Mouse (Mus musculus): ENCODE results near the gene Susd1.
A peak's percentile ranks its signal among the peaks of the same experiment; 100 is the strongest.

Susd1 gene

DNA sequence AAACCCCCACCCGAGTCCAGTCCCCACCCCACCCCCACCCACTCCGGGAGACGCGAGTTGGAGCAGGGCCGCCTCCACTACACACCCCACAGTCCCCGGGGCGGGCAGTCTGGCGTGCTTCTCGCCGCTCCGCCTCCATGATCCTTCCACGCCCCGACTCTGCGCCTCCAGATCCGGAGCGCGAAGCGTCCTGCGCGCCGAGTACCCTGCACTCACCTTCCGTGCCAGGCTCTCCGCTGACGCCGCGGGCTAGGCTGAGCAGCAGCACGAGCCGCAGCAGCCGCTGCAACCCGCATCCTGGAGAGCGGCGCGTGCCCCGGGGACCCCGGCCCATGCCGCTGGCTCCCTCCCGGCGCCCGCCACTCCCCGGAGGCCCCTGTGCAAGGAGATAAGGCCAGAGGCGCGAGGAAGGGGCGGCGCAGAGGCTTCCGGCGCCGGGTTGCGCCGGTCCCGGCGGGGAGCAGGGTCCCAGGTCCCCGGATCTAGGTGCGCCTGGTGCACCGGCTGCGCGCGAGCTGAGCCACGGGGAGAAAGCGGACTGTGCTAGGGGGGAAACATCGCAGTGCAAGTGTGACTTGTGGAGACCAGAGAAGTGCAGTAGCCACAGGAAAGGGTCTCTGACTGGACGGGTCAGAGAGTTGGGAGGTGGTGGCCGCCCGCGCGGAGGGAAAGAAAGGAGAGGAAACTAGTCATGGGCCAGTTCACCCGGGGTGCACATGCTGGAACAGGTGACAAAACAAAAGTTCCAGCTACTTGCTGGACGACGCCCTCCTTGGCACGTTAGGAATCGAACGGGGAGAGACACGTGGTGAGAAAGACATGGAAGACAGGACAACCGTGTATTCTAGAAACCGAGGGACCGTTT lies at the start of gene Susd1:
Gene Susd1, minus strand, starts transcription at position 644 of the 865 bp plus-strand sequence.
- peak; percentile 82 for DNase-seq (ENCODE audit: low read depth, low spot score)

DNA sequence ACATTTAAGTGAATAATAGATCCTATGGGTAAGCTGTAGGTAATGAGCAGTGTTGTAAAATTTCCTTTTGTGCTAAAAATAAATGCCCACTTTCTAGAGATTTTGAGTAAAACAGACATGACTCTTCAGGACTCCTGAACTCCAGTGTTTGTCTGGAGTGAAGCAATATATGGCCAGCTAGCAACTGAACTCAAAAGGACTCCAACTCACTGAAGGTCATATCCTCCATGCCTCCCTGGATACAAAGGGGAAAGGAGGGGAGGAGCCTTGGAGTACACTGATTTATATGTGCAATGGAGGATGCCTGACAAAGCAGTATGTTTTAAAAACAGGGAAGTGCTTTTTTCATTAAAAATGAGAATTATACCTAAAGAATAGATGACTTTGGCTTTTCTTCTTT lies 32.9 kb upstream of the Susd1 start:
- no peak for DNase-seq (ENCODE audit: low read depth, low spot score)

DNA sequence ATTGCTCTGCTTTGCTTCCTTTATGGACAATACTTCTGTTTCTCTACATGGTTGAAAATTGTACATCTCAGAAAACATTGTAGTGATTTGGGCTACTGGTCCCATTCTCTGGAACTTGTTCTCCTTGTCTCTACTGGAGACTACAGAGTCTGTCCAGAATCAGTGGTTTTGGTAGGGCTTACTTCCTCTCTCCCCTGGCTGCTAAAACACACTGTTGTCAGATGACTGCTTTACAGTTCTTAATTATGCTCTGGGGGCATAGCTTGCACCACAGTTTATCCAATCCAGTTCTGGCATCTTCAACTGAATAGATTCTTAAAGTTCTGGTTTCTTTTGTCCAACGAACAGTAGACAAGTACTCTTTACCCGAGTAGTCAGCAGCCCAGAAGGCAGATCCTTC lies 27.0 kb upstream of the Susd1 start:
- DNase-seq (ENCODE audit: low read depth, low spot score): no peak

DNA sequence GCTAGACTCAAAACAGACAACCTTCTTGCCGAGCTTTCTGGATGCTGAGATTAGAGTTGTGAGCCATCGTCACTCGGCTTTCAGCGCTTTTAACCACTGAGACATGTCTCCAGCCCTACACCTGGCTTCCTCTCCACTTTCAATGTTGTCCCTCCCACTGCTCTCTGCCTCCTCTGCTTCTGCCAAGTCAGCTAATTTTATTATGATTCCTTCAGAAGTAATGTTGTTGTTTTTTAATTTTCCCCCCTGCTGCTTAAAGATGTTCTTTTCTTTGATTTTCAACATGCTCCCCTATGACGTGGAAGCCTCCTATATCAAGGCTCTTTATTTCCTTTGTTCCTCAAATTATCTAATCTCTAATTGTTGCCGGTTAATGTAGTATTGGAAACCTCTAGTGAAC lies 26.2 kb upstream of the Susd1 start:
- DNase-seq (ENCODE audit: low read depth, low spot score): no peak

DNA sequence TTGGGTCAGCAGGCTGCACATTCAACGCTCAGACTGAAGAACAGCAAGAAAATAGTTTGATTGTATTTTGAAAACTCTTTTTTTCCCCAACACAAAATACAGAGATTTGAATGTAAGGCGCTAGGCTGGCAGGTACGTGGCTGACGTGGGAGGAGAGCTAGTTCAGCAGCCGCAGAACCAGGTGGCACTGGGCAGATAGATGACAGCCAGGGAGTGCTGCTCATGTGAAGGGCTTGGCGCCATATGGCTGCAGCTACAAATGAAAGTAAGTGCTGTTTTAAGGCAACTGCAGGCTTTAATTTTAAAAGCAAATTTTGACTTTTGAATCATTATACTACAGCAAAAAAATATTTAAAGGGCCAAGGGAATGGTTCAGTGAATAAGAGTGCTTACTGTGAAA lies 24.1 kb upstream of the Susd1 start:
- no peak for DNase-seq (ENCODE audit: low read depth, low spot score)

DNA sequence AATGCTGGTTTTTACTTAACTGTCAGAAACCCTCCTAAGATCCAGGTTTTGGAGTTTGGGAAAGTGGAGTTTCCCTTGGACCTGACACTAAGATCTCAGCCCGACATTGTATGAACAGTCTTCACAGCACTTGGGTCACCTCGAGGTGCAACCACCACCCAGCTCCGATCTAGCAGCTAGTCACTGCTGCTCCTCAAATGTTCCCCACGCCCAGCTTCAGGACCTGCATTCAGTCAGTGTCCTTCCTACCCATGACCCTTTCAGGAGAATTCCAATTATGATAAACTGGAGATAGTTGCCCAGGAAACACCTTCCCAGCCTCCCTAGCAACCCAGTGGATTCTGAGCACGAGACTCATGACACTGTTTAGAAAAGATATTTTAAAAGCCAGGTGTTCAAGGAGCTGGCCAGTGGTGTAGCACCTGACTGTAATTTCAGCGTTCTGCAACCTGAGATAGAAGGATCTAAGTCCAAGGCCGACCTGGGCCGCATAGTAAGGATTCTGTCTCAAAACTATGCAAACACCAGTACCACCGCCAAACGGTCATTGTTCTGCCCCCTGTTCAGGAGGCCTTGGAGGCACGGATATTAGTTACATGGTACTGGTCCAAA lies 22.8 kb upstream of the Susd1 start:
- DNase-seq (ENCODE audit: low read depth, low spot score): no peak

DNA sequence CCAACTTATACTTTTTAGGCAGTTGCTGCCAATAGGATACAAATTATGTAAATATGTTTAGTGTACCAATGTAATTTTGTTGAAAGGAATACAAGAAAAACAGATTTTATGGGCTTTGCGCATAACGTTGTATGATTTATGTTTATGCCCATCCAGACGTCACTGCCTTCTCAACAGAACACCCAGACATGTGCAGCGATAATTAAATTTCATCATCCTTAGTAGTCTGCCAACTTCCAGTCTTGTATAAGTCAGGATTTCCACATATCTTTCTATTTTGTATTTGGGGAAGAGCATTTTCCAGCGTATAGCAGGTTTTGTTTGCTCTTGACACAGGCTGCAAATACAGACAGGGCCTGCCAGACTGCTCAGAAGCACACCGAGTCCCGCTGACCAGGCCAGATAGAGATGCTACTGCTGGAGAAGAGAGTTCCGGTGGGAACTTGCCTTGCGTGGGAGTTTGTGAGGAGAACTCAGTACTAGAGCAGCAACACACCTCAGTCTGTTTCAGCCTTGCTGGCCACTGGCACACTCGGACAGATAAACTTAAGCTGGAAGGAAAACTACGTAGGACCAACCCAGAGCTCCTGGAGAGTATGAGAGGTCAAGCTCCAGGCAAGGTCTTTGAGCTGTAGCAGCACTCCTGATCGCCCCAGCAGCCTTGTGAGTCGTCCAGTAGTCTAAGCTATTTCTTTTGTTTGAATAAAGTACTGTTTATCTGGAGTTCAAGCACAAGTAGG lies 21.0 kb upstream of the Susd1 start:
- DNase-seq (ENCODE audit: low read depth, low spot score): no peak

DNA sequence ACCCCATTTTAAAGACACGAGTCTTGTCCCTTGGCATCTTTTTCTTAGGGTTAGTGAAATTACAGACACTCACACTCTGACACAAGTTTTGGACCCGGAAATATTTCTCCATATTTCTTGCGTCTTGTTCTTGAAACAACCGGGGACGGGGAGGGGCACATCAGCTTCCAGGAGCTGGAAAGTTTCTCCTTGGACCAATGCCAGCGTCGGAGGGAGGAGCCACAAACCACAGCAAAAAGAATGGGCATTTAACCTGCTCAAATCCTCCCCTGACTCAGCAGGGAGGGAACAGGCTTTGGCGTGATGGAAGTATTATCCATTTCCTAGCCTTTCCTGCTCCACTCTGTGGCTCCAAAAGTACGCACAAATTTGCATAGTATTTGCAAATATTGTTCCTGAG lies 19.5 kb upstream of the Susd1 start:
- peak; percentile 75 for DNase-seq (ENCODE audit: low read depth, low spot score)

DNA sequence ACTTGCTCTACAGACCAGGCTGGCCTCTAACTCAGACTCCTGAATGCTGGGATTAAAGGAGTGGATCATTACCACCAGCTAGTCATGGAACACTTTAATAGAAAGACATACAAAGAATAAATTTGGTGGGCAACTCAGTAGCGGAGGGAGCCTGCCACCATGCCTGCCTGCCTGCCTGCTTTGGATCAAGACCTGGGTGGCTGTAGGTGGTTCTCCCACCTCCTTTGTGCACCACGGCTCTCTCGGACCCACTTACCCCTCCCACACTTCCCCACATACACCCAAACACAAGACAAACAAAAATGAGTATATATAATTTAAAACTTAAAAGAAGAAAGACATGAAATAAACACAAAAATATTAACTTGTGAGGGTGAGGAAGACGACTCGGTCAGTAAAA lies 18.7 kb upstream of the Susd1 start:
- no peak for DNase-seq (ENCODE audit: low read depth, low spot score)

DNA sequence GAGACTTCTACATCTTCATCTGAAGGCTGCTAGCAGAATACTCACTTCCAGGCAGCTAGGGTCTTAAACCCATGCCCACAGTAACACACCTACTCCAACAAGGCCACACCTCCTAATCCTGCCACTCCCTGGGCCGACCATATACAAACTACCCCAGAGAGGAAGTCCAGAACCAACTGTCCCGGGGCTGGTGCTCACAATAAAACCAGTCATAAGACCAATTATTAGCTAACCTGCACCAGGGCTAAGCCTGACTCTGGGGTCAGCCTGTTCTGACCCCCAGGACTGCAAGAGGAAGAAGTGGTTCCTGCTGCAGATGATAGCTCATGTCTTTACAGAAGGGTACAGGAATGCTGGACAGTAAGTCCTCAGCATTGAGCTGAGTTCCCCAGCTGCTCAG lies 17.0 kb upstream of the Susd1 start:
- DNase-seq (ENCODE audit: low read depth, low spot score): no peak

DNA sequence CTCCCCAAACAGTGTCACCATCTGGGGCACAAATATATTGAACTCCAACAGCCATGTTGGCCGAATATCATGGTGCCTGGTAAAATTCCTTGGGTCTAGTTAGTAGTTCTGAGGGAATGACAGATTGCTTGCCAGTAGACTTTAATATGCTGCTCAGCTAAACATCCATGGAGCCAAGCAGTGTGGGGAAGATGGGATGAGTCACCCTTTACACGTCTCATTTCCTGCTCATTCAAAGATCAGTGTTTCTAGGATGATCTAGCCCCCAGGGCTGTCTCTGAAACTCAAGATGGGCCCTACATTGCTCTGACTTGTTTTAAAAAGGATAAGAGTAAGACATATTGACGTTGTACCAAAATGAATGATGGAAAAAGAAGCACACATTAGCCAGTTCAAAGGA lies 15.6 kb upstream of the Susd1 start:
- no peak for DNase-seq (ENCODE audit: low read depth, low spot score)

DNA sequence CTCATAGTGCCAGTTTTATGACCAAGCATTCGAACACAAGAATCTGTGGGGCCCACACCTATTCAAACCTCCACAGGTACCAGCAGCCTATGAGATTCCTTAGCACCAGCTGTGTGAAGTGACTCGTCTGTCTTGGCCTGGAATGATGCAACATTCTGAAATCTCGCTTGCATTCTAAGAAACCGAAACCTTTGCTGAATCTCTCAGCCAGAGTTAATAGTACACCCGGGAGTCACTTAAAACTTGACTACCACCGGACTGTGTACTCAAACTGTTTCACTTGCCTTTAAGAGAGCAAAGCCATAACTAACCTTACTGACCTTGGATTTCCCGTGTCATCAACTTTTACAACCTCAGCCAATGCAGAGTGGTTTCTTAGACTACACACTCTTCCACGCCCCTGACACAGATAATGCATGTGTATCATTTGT lies 14.1 kb upstream of the Susd1 start:
- peak; percentile 46 for DNase-seq (ENCODE audit: low read depth, low spot score)

DNA sequence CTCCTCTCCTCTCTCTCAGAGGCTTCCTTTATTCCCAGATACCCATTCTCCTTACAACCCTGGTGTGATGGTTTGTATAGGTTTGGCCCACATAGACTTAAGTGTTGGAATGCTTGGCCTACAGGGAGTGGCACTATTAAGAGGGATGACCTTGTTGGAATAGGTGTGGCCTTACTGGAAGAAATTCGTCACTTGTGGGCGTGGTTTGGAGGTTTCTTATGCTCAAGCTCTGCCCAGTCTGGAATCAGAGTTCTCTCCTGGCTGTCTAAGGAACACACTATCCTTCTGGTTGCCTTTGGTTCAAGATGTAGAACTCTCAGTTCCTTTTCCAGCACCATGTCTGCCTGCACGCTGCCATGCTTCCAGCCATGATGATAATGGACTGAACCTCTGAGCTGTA lies 12.5 kb upstream of the Susd1 start:
- DNase-seq (ENCODE audit: low read depth, low spot score): peak; percentile 91

DNA sequence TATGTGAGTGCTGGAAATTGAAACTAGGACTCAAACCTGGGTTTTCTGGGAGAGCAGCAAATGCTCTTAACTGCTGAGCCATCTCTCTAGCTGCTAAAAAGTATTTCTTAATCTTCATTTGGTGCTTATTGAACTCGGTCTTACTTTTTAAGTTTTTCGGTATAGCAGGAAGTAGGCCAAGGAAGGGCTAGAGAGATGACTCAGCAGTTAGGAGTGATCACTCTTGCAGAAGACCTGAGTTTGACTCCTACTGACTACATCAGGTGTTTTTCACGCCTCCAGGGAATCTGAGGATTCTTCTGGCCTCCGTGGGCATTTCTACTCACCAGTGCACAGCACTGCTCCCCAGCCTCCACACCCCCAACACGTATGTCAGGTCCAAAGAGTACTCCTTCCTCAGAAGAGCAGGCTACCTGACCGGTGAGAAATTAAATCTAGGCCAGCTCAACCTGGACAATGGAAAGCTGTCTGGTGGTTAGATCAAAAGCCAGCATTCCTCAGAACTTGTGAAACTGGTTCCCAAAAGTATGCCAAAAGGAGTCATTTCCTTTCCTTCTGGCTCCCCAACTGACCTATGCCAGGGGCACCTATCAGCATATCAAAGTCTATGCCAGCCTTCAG lies 11.9 kb upstream of the Susd1 start:
- no peak for DNase-seq (ENCODE audit: low read depth, low spot score)

DNA sequence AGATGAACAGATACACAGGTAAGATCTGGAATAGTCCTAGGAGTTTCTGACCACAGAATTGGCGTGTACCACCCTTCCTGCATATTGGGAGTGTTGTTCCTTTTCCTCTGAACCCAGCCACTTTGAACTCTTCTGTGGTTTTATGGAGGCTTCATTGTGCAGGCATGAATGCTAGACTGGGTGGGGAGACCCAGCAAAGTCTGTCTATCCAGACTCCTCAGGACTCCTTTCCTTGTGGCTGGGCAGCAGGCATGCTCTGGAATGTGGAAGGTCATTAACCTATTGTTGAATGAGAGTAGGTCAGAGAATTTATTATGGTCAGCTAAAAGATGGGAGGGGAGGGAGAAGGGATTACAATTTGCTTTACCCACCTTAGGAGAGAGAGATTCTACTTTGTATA lies 8.9 kb upstream of the Susd1 start:
- DNase-seq (ENCODE audit: low read depth, low spot score): peak; percentile 57

DNA sequence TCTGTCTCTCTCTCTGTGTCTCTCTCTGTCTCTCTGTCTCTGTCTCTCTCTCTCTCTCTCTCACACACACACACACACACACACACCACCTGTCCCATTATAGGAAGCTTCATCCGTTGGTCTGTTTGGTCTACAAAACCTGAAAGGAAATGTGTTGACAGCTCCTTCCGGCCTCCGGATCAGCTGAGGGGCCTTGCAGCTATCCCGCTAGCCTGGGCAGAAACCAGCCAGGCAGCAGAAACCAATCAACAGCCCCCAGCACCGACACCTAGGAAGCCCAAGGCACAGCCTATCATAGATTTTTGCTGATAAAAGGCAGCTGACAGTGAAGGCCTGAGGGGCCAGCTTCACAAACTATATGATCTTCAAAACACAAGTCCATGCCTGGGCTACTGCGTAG lies 7.1 kb upstream of the Susd1 start:
- DNase-seq (ENCODE audit: low read depth, low spot score): no peak

DNA sequence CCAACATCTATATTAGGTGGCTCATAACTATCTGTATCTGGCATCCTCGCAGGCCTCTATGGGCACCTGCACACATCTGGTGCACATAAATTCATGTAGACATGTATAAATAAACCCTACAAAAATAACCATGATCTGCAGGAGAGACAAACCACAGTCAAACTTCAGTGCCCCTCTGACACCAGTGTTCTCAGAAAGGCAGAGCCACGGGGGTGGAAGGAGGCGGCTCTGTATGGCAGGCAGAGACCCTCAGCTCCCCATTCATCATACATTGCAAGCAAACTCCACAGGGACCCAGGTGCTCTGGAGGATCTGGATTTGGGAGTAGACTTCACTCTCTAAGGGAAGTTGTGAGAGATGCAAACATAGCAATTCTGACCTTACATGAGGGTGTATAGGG lies 6.6 kb upstream of the Susd1 start:
- DNase-seq (ENCODE audit: low read depth, low spot score): no peak

DNA sequence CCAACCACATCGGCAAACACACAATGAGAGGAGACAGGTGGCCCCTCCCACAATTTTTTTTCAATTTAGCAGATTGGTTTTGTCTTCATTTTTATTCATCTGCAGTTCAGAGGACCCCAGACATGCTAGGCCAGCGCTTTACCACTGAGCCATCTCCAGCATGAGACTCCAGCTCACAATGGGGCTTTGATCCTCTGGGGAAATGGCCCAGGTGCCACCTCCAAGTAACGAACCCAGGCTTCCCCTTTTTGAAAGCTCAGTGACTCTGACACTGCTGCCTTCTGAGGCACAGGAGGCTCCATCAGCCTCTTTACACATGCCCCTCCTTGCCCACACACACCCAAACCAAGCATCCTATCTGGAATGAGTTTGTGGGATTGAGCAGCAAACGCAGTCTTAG lies 5.7 kb upstream of the Susd1 start:
- no peak for DNase-seq (ENCODE audit: low read depth, low spot score)

DNA sequence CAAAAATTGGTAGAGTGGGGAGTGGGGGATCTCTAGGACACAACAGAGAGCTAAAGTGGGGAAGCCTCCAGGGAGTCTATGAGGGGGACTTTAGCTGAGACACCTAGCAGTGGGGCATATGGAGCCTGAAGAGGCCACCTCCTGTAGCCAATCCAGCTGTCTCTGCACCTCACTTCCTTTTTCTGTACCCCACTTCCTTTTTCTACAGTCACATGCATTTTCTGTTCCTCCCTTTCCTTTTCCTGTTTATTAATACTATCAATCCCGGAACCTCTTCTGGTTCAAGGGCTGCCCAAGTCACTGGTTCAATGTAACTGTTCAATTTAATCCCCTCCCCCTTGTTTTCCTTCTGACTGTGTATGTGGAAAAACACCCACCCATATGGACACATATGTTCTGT lies 2.8 kb upstream of the Susd1 start:
- no peak for DNase-seq (ENCODE audit: low read depth, low spot score)

DNA sequence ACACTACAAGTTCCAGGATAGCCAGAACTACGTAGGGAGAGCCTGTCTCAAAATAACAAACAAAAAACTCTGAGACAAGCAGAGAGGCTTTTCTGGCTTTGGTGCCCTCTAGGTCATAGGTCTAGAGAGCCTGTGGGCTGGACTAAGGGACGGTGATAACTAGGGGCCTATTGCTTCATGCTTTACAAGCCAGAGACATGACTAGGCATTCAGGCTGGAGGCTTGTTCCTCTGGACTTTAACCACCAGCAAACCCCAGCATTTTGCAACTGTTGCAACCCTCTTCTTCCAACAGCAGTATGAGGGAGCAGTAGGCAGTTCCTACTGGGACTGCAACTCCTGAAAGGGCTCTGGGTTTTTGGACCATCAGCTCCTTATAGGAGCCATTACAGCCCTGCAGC lies 1.5 kb upstream of the Susd1 start:
- DNase-seq (ENCODE audit: low read depth, low spot score): no peak

DNA sequence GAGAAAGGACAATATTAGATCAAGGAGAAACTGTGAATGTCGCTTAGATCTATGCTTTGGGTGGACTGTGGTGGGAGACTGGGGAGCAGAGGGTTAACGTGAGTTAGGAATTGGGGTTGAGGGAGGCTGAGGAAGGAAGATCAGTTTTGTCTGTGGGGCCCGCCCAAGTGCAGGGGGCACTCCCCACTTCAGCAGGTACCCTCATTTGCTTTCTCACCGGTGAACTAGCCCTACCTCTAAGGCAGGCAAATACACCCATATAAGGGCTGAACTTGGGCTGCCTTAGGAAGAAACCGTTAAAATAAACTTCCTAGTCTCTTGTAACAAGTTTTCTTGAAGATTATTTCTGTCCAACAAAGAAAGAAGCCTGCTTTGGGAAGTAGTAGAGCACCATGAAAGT lies 608 bp upstream of the Susd1 start:
- no peak for DNase-seq (ENCODE audit: low read depth, low spot score)

DNA sequence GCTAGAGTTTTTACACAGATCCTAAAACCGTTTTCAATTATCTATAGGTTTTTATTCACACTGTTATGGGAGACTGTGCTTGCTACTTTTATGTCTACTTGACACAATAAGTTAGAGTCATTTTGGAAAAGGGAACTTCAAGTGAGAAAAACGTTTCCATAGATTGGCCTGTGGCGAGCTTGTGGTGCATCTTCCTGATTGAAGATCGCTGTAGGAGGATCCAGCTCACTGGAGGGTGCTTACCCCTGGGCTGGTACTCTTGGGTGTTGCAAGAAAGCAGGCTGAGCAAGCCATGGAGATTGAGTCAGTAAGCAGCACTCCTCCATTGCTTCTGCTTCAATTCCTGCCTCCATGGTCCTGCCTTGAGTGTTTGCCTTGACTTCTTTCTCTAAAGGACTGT lies 2.5 kb downstream of the Susd1 start:
- no peak for DNase-seq (ENCODE audit: low read depth, low spot score)
